Mouse (Mus musculus) spleen, postnatal 10 days (tissue): ENCODE results near the gene Ephx4.
"Not testable (repeated sequence)": the region's sequence is repeated elsewhere in the genome, so short reads cannot be mapped to it uniquely, and the experiment has no call there.

Experiments
- DNase-seq, 2 experiments: peaks; one replicate each; pipeline ENCODE4 v3.0.0; 2021 to 2022; ENCODE audit warnings: low spot score in 2 of 2

The Ephx4 gene

DNA sequence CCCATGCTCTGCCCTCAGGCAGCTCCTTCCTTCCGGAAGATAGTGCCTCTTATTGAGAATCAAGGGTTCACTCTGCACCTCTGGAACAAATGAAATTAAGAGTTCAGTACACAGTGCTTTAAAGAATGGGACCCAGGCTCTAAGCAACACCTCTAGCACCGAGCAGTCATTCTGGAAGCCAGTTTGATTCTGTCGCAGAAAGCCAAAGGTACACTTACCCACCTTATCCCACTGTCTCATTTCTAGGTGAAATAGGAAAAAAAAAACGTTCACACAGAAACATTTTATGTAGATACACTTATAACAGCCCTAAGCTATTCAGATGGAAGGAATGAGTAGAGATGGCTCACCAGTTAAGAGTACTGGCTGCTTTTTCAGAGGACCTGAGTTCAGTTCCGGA, at the start of gene Ephx4:
TSS of gene Ephx4 (plus strand) at position 301 of the 400 bp plus-strand sequence.
- DNase-seq, result no peak

DNA sequence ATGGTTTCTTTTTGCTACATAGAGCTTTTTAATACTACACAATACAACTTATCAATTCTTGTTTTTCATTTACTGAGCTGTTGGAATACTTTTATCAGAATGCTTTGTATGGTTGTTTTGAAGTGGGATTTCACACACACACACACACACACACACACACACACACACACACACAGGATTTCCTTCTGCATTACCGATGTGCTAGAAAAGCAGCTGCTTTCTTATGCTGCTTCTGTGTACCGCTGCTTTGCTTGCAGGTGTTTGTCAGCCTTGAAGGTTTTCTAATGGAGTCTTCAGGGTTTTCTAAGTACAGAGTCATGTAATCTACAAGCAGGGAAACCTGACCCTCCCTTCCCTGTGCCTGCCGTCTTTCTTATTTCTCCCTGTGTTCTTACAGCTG, 48.6 kb upstream of the Ephx4 start:
- DNase-seq, result no peak

- DNase-seq, result no peak
Observed at GRCm38 (mm10) chr5:107355801-107356200, 46.7 kb upstream of the Ephx4 start.

- no peak for DNase-seq
Observed at GRCm38 (mm10) chr5:107357723-107358122, 44.8 kb upstream of the Ephx4 start.

DNA sequence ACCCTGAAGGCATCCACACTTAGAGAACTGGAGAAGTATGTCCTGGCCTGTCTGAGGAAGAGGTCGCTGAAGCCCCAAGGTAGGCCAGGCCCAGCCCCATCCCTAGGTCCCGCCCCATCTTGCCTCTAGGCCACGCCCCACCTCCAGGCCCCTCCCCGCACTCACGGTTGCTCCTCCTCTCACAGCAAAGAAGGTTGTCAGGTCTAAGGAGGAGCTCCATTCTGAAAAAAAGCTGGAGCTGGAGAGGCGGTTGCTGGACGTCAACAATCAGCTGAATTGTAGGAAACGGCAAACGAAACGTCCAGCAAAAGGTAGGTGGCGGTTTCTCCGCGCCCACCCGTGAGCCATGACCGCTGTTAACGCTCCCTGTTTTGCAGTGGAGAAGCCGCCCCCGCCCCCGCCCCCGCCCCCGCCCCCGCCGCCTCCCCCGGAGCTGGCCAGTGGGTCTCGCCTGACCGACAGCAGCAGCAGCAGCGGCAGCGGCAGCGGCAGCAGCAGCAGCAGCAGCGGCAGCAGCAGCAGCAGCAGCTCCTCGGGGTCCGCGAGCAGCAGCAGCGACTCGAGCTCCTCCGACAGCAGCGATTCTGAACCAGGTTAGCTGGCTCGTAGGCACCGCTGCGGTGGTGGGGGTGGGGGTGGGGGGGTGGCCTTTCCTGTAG, 43.0 kb upstream of the Ephx4 start:
- DNase-seq, result peak; percentile 74 to 92

- DNase-seq, result peak in 1 of 2 experiments; percentile 9
Observed at GRCm38 (mm10) chr5:107360054-107360730, 42.3 kb upstream of the Ephx4 start.

DNA sequence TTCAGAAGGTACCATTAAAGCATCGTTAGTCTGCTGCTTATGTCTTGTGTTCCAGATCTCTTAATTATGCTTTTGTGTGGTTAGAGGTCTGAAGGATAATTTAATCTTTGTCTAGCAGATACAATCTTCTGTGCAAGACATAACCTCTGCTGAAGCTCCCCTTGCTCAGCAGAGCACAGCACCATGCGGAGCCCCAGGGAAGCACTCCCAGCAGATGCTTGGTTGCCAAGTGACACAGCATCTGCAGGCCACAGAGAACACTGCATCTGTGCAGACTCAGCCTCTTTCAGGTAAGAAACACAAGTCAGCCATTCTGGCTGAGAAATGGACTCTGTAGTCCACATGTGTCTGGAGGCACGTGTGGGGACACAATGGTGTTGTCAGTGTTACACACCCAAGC, 32.5 kb upstream of the Ephx4 start:
- DNase-seq, result no peak

- no peak for DNase-seq
Observed at GRCm38 (mm10) chr5:107371335-107371734, 31.2 kb upstream of the Ephx4 start.

DNA sequence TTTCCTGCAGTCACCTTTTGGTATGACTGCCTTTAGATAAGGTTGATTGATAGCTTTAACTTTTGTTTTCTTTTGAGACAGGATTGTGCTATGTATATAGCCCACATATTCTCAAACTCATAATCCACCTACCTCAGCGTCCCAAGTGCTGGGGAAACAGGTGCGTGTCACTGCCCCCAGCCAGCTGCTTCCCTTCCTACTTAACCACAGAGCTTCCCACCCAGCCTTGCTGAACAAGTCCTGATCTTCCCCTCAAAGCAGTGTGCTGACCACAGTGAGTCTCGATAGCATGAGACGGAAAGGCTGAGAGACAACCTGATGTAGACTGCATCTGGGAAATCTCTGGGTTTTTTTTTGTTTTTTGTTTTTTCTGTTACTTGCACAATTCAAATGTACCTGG, 29.3 kb upstream of the Ephx4 start:
- no peak for DNase-seq

DNA sequence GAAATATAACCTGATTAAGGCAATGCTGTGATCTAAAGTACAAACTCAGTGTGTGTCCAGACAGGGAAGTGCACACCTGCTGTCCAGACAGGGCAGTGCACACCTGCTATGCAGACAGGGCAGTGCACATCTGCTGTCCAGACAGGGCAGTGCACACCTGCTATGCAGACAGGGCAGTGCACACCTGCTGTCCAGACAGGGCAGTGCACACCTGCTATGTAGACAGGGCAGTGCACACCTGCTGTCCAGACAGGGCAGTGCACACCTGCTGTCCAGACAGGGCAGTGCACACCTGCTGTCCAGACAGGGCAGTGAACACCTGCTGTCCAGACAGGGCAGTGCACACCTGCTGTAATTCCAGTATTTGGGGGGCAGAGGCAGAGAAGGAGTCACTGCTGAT, 16.1 kb upstream of the Ephx4 start:
- not testable (repeated sequence) for DNase-seq

DNA sequence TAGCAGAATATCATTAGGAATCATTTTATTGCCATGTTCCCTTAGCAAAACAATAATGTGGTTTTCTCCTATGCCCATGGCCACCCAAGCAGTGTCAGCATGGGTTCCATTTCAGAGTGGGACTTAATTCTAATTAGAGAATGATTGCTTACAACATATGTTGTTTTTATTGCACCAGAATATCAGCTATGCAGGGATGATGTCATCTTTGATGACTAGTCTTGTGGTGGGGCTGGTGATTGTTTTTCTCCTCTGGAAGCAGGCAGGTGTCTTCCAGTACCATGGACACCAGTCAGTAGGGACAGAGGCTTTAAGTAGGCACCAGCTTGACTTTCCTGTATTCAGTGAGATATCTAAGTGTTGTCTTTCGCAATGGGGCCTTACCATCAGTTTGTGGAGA, 14.7 kb upstream of the Ephx4 start:
- no peak for DNase-seq

DNA sequence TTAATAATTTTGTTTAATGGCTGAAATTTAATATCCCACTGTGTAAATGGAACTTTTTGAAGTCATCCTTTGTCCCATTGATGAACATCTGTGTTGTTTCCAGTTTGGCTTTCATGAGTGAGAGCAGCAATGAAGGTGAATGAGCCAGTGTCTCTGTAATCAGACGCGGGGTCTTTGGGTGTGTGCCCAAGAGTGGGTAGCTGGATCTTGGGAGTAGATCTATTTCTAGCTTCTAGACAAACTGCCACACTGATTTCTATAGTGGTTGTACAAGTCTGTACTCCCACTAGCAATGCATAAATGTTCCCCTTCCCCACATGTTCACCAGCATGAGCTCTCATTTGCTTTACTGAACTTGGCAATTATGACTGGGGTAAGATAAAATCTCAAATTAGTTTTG, 13.2 kb upstream of the Ephx4 start:
- DNase-seq, result no peak

GRCm38 (mm10) chr5:107394437-107394836, 8.1 kb upstream of the Ephx4 start:
- DNase-seq, result no peak

DNA sequence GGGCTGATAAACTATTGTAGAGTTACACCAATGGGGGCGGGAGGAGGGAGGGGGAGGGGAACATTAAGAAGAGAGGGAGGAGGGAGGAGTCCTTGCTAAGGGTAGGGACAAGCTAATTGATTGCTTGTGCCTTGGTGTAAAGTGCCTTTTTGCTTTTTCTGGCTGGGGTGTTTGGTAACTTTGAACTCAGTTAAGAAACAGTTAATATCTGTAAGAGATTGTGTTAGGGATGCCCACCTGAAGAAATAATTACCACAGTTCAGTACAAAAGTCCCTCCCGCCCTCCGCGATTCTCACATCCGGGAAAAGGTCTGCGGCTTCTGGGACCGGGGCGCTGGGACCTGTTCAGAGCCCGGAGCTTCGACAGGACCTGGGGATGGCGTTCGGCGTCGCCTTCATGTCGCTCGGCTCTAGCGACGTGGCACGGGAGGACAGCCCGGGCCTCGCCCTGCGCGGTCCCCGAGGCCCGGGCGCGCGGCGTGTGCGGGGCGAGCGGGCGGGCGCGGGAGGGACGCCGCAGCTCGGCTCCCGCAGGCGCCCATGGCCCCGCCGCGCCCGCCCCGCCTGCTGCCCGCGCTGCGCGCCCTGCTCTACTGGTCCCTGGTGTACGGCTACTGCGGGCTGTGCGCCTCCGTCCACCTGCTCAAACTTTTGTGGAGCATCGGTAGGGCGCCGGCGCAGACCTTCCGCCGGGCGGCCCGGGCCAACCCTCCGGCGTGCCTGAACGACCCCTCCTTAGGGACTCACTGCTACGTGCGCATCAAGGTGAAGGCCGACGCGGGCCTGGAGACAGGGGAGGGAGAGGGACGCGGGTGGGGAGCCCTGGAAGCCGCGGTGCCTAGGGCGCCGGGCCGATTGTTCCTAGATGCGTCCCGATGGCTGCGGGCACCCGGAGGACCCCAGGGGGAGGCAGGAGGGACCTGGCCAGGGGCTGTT, 743 bp downstream of the Ephx4 start:
- DNase-seq, result peak in 1 of 2 experiments; percentile 17

- DNase-seq, result no peak
Observed at GRCm38 (mm10) chr5:107403947-107404684, 1.6 kb downstream of the Ephx4 start.

DNA sequence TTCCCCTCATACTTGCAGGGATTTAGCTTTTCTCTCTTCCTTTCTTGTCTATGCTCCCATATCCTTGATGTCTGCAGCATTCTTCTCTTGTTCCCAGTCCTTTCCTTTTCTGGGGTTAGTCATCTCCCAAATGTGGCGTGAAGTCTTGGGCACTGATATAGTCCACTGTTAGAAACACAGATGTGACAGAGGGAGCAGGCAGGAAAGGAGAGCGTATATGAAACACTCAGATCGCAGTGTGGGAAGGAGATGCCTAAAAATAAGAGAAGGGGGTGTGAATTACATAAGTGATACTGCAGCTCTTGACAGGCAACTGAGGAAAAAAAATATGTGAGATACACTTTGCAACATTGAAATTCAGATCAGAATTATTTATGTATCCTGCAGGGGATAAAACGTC, 2.8 kb downstream of the Ephx4 start:
- no peak for DNase-seq

DNA sequence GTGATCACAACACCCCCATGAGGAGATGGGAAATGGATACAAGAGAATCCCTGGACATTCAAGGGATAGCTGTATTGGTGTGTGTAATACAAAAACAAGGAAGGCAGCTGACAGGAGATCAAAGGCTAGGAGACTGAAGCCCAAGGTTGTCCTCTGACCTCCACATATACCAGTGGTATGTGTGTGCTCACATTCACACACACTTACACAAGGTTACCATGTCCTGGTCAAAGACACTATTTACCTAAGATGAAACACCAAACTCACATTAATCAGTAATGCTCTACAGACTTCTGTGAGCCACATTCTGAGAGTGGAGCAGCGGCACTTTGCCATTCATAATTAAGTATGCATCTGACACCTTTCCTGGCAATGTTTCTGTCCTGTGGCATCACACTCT, 7.8 kb downstream of the Ephx4 start:
- DNase-seq, result no peak

GRCm38 (mm10) chr5:107411326-107411725, 8.8 kb downstream of the Ephx4 start:
- no peak for DNase-seq

DNA sequence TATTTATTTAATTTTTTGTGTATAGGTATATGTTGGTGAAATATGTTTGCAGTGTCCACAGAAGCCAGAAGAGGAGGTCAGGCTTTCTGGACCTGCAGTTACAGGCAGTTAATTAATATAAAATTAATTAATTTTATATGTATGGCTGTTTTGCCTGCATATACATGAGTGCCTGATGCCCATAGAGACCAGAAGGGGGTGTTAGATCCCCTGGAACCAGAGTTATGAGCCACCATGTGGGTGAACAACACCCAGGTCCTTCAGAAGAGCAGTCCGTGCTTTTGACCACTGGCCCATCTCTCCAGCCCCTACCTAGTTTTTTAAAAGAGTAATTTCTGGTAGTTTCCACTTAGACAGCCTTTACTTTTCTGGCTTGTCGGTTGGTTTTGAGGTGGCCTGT, 9.7 kb downstream of the Ephx4 start:
- DNase-seq, result no peak

- no peak for DNase-seq
Observed at GRCm38 (mm10) chr5:107415098-107415497, 12.6 kb downstream of the Ephx4 start.

GRCm38 (mm10) chr5:107421676-107422075, 19.1 kb downstream of the Ephx4 start:
- no peak for DNase-seq

DNA sequence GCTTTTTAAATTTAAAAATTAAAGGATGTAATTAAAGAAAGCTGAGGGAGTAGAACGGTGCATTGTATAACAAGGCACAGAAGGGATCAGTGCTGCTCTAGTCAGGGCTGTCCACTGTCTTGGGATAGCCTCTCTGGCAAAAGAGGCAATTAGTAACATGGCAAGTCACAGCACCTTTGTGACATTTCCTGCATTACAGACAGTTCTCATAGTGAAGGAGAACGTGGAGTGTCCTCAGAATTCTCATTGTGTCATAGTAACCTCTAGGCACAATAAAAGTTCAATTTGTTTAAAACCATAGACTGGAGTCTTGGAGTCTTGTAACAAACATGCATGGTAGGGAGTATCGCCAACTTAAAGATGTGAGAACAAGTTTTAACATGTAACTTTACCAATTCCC, 28.7 kb downstream of the Ephx4 start, which contains the start of gene Lpcat2b:
TSS of gene Lpcat2b (plus strand) at position 301 of the 400 bp plus-strand sequence.
- no peak for DNase-seq
